Mouse (Mus musculus): ENCODE measurements around the gene Samd14.

DNA sequence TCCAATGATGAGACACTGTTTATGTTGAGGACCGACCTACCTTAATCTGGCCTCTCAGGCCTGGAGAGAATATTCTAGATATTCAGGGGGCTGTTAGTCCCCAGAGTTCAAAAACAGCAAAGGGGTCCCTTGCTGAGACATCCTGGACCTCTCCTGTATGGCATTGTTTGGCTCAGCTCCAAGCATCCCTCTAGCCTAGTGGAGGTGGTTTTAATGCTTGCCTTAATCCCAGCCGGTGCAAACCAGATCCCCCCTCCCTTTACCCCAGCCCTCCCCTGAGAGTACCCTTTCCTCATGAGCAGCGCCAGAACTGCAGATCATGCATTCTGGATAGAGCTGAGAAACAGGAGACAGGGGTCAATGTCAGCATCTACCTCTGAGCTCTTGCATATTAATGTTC lies 2.8 kb downstream of the Samd14 start:
- TF ChIP-seq TAL1 (IDR thresholded peaks at IDR 0.05; ENCODE audit: low read length) (no peak), GATA1 (IDR thresholded peaks at IDR 0.05; ENCODE audit: low read length) (no peak)

Data from erythroblast, embryonic 14.5 days (primary cell).